Mouse (Mus musculus) heart, adult 18-20 months (tissue): ENCODE data around the gene Cfi. TPM values are rescaled to one million over a fixed set of nuclear protein-coding genes. Genes with fewer than 3 reads are reported as not detected.

Experiments
- total RNA-seq, 2 experiments: library from RNA; stranded (reverse); gene quantifications; 2 replicates each; pipeline ENCODE4 v1.2.3; 2021

The Cfi gene
- total RNA-seq, 2 experiments from 2014 or later: 0.40 to 0.80 TPM

Other genes starting within 250 kb of the Cfi start
- gene Egf, start 80.6 kb upstream of the Cfi start, total RNA-seq: 1 to 10 TPM; 2.1 to 2.9 TPM
- not detected for gene Lrit3, start 31.9 kb upstream of the Cfi start, total RNA-seq
- gene Rrh, start 13.3 kb upstream of the Cfi start, total RNA-seq: not detected
- 10 to 100 TPM; 14.7 to 17.5 TPM for gene Gar1, start 4.5 kb upstream of the Cfi start, total RNA-seq
- gene Pla2g12a, start 42.7 kb downstream of the Cfi start, total RNA-seq: 10 to 100 TPM; 46.3 to 61.8 TPM
- gene Casp6, start 65.5 kb downstream of the Cfi start, total RNA-seq: 10 to 100 TPM; 11.3 to 12.6 TPM
- gene Mcub, start 134.3 kb downstream of the Cfi start, total RNA-seq: 1 to 10 TPM; 1.6 to 2.4 TPM
- 10 to 100 TPM; 21.0 to 25.4 TPM for gene Sec24b, start 225.7 kb downstream of the Cfi start, total RNA-seq